Mouse (Mus musculus) thymus, postnatal 25 days (tissue): ENCODE results near the gene Etl4.

Source experiments
- DNase-seq: peaks from one replicate; pipeline ENCODE4 v3.0.0; 2022

Gene Etl4

DNA sequence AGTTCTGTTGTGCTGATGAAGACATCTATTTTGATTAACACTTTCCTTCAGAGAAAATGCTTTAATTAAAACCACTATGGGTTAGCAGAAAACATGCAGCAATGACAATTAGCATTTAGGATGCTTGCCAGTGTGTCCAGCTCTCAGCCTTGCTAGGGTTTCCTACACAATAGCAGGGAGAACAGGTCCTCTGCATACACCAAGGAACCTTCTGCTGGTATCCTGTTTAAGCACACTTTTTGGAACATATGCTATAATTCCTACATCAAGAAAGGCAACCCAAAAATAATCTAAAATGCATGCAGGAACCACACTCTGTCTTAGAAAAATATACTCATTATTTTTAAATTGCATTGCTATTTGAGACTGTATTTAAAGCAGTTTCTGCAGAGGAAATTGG is 673.5 kb downstream of the Etl4 start:
- no peak for DNase-seq

DNA sequence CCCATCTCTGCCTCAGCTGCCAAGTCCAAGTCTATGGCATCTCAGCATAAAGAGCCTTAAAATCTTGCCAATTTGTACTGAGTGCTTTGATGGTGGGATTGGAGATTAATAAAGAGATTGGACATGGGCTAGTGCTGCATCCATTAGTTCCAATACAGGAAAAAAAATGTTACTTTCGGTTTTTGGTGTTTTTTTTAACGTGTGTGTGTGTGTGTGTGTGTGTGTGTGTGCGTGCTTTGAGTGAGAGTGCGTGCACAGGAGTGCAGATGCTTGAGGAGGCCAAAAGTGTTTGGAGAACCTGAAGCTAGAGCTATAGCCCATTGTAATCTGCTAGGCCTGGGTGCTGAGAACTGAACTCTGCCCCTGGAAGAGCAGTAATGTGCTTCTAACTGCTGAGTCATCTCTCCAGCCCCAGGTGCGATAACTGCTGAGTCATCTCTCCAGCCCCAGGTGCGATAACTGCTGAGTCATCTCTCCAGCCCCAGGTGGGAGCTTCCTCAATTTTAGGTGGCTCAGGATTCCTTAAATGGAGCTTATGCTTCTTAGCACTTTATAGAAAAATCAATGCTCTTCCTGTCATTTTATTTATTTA is 674.1 kb downstream of the Etl4 start:
- no peak for DNase-seq

DNA sequence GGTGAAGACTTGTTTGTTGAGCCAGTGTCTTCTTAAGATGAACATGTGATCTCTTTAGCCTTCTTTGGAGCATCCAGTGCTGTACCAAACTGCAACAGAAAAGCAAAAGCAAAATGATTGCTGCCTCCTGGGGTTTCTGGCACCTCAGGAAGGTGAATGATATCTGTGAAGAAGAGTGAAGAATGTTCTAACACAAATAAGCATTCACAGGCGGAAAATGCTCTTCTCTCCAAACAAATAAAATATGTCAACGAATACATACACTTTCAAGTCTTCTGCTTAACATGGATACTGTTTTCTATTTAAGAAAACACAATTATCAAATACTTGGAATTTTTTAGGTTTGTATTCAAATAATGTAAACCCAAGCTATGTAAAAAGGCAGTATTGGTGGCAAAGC is 678.3 kb downstream of the Etl4 start:
- DNase-seq, result no peak

DNA sequence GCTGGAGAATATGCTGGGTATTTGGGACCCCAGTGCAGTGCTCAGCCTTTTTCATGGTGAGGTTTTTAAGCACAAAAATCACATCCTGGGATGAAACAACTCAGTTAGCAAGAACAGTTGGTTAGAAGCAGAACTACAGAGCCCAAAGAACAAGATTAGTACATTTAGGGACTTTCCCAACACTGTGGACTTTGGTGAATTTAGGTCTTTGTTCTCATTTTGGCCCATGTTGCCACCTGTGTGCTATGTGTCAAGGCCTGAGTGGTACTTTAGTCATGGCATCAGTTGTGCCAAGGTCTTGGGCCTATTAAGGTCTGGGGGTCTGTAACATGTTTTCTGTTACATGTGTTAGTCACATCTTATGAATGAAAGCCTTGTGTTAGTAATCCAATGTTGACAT is 679.1 kb downstream of the Etl4 start:
- no peak for DNase-seq

DNA sequence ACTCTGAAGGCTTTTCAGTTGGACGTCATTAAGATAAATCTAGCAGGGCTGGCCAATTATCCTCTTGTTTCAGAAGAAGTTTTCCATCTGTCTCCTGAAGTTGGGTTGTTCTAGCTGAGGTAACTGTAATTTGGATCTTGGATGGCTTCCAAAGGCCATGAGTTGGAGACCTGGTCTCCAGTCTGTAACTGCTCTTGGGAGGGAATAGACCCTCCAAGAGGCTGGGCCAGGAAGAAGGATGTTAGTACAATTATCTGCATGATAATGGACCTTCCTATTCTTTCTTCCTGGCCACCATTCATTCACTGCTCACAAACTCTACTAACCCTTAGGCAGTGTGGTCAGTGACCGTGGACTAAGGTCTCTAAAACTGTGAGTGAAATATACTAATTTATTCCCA is 684.5 kb downstream of the Etl4 start:
- DNase-seq, result no peak

DNA sequence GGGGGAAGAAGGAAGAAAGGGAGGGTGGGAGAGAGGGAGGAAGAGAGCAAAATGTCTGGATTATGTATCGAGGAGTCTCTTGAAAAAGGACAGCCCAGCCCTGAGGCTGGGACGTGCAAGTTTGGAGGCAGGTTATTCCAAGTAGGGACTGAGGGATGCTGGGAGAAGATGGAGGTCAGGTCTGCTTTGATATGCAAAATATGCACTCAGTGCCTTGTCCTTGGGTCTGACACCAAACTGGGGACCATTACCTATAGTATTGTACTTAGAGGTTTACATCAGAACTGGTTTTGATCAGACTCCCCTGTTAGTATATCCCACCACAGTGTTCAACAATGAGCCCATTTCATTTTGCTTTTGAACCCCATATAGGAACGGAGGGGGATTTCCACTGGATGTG is 685.4 kb downstream of the Etl4 start:
- no peak for DNase-seq

DNA sequence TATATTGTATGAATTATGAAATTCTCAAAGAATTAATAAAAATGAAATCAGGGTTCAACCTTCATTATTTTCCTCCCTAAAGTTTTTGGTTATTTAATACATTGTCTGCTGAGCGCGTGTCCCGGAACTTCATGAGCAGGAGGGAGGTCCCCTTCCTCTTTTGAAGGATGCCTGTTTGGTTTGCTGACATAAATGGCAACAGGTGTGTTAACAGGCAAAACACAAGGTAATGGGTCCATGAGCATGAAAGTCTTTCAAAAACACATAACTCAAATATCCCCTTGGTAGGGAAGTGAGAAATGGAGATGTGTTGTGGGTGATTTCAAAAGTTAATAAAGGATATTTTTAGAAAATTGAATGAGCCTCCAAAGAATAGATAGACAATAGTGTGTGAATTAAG is 687.0 kb downstream of the Etl4 start:
- DNase-seq, result no peak

DNA sequence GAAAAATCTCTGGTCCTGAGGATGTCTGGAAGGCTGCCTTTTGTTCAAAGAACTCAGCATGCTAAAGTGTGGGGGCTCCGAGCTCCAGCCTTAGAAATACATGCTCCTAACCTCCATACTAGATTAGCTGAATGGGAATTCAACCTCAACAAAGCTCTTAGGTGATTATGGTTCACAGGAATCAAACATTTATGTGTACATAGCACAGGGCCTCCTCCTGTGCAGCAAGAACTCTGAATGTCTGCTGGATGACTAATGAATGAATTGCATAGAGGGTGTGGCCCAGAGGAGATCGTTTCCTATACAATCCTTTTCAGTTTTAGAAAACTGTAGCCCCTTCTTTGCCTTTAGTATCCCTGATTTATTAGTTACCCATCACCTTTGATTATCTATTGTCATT is 687.6 kb downstream of the Etl4 start:
- no peak for DNase-seq

DNA sequence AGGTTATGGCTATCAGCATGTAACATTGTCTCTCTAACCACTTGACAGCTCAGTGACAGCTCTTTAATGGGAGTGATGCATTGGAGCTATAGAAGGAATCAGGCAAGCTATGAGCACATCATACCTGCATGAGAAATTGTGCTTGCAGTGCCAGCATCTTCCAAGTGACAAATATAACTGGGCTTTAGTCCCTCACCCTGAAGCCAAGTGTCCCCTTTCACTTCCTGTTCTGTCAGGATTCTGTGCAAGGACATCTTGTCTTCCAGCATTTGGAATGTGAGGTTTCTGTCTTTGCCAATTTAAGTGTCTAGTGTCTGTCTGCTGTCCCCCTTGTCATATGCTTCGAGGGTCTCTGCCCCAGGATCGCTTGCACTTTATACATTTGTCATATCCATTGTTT is 693.1 kb downstream of the Etl4 start:
- no peak for DNase-seq

DNA sequence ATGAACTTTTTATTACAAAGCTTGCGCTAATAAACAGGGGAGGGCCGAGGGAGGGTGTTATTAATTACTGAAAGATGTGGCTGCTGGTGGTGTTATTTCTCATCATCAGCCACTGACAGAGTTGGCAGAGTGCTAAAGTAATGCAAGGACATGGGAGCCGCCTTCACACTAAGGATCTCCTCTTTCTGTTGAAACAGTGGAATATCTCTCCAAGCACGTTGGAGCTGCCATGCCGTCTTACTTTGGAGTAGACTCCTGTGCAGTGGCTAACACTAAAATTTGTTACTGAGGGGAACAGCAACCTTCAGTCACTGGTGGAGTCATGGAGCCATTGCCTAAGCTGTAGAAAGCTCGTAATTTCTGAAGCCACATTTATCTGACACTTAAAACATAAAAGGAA is 694.0 kb downstream of the Etl4 start:
- no peak for DNase-seq

DNA sequence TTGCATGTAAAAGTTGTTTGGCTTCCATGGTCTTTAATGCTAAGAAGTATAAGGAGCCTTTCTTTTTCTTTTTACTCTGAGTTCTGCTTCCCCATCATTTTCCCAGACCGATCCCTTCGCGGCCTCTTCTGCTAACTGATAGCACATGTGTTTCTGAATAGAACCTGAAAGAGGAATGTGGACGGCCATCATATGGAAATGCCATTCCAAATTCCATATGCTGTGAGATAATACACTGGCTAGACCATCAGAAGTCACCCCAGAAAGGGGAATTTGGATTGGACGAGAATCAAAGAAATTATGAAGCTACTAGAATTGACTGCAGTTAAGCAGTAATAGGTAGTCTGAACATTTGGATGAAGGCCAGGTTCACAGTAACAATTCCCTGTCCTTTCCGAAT is 694.4 kb downstream of the Etl4 start:
- DNase-seq, result no peak

DNA sequence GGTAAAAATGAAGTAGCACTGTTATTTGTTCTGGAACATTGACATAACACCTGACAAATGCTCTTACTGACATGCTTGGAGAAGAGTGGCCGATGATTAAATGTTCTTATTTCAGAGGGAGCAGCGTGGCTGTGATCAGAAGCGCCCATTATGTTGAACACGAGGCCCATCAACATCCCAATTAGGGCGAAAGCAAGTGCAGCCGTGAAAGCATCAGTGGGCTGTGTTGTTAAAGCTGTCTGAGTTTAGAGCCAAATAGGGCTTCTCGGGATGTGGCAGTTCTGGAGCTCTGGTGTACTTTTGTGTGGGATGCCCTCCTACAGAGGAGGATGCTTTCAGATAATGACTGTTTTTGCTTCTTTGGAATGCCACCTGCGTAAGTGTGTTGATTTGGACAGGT is 699.6 kb downstream of the Etl4 start:
- DNase-seq, result no peak

DNA sequence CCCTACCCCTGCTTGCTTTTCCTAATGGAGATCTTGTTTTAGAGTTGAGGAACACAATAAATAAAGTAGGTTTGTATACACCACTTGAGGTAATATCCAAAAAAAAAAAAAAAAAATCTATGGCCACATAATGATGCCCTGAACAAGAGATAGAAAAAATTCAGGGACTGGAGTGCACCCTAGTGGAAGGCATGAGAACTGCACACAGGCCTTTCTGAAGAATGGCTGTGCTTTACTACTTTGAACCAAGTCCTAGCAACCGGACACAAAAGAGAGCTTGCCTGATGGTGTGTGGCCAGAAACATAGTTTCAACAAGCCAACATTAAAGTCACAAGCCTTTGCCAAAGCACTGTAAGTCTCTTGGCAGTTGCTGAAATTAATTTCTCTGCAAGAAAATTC is 706.4 kb downstream of the Etl4 start:
- peak; percentile 2 for DNase-seq

DNA sequence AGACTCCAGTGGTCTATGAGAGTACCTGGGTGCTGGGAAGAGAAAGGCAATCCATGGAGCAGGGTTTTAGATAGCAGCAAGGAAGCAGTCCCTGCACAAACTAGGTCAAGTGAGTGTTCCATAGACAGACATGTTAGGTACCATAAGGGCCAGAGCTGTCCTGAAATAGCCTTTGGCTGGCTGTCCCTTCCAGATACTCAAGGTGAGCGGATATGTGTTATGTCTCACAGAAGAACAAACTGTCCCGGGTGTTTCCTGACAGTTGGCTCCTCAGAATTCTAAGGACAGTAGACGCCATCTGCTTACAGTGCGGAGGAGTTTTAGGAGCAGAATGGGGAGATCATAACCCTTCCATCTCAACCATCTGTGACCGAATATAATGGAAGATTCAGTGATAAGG is 708.8 kb downstream of the Etl4 start:
- no peak for DNase-seq

DNA sequence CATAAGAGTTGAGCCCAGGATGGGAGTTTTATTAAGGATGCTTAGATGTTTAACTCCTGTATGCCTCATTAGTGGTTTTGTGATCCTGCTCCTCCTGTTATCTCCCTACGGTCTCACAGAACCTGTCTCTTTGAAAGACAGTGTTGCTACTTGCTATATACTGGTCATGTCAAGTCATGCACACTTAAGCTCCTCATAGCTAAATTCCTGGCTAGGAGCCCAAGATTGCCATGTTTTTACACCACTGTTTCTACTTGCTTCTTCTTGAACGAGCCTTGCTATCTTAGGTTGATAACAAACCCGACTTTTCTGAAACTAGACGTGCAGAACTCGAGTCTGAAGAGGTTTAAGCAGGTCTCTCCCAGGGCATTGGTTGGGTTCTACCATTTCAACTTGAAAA is 710.3 kb downstream of the Etl4 start:
- DNase-seq, result no peak

DNA sequence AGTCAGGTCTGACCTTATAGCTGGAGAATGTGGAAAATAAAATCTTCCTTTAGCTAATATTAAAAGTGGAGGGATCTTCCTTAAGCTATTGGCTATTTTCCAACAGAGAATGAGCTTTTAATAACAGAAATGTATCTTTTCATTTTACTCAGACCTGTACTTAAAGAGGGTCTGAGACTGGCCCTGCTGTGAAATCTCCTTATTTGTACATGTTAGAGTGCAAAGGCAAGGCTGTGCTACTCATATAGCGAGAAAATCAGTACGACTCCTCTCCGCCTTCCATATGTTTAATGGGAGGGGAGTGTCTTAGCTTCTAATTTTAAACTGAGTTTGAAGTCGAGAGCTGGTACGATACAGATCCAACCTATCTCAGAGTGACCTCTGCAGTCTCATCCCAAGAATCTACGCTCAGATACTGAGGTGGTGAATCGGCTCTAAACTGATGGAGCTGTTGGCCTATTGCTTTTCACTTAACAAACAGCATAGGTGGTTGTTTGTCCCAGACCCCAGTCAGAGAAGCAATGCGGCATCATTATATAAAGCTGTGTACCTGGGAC is 719.7 kb downstream of the Etl4 start:
- no peak for DNase-seq

DNA sequence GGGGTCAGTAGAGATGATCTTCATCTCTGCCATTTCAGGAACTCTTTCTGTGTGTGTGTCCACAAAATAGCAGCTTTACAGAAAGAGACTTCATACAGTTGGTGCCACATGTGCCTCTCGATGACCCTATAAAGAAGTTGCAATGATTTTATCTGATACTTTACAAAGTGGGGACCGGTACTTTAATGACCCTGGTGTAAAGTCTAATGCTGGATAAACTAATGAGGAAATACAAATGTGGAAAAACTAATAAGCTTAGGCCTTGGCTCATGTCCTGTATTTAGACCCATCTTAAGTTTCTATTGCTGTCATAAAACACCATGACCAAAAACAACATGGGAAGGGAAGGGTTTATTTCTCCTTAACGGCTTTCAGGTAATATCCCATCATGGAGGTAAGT is 729.0 kb downstream of the Etl4 start:
- DNase-seq, result no peak

DNA sequence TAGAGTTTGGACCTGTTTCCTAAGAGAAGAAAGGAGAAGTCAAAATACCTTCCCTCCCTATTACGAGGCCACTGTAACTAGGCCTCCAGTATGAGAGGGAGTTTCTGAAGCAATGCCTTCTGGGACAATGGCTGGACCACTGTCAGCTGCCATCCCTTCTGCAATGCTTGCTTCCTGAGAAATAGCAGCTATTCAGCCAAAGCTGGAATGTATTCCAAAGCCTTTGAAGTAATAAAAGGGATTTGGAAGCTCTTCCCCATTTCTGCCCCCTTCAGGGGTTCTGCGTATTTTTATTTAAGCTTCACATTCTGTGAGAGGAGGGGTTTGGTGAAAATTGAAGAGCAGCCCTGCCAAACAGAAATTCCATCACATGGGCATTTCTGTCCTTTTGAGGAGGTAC is 730.1 kb downstream of the Etl4 start:
- DNase-seq, result no peak

DNA sequence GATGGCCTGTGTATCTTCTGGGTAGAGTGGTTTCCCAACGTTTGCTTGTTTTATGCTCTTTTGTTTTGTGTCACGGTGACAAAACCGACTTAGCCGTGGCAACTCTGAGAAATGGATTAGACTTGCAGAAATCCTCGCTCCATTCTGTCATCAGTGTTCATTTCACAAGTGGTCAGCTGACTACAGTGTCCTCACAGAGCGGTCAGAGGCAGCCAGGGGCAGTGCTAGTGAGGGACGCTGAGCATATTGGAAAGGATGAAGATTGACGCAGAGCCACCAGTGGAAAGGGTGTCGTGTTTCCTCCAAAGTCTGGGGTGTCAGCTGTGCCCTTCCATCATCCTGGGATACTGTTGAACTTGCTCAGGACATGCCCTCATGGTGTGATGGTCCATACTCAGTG is 733.2 kb downstream of the Etl4 start:
- DNase-seq, result no peak

DNA sequence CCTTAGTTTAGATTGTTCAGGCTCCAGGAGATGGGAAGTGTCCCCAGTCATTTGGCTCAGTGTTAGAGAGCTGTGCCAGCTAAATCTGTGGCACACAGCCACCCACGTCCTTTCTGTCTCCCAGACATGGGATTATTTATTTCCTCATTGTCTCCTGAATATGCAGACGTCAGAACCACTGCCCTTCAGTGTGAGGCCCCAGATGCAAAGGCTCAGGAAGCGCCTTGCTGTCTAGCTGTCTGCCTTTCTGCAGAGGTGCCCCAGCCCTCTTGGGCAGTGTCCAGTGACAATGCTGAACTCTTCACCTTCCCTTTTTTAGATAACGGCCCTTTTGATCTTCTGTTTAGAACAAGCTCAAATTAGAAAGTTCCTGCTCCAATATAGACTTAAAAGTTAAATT is 740.2 kb downstream of the Etl4 start:
- DNase-seq, result no peak

DNA sequence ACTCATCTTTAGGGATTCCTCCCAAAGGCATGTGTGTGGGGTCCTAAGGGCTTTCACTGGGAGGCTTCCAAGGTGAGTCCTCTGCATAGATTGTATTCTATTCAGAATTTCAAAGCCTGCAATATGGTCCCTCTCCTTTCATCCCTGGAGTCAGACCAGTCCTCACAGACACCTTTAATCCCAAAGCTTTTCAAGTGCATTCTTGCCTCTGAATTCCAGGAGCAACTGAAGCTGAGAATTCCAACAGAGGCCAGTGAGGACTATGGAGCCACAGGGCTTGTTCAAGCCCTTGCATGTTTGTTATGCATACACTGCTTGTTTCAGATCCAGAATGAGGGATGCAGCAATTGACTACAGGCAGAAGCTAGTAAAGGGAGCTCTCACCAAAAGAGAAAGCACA is 743.5 kb downstream of the Etl4 start:
- DNase-seq, result no peak

DNA sequence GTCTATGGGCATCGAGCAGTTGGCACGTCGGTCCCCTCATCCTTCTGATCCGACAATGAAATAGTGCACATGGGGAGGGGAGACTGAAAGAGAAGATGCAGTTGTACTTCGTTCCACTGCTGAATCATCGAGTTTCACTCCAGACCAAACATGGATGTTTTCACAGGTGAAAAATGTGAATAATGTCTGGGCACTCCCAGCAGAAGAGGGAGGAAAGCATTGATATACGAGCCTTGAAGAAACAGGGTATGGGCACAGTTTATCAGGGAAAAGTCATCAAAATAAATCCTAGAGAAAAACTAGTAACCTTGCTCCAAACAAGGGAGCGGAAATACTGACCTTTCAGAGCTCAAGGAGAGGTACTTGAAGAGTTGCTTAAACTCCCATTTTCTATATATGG is 744.5 kb downstream of the Etl4 start:
- DNase-seq, result no peak

DNA sequence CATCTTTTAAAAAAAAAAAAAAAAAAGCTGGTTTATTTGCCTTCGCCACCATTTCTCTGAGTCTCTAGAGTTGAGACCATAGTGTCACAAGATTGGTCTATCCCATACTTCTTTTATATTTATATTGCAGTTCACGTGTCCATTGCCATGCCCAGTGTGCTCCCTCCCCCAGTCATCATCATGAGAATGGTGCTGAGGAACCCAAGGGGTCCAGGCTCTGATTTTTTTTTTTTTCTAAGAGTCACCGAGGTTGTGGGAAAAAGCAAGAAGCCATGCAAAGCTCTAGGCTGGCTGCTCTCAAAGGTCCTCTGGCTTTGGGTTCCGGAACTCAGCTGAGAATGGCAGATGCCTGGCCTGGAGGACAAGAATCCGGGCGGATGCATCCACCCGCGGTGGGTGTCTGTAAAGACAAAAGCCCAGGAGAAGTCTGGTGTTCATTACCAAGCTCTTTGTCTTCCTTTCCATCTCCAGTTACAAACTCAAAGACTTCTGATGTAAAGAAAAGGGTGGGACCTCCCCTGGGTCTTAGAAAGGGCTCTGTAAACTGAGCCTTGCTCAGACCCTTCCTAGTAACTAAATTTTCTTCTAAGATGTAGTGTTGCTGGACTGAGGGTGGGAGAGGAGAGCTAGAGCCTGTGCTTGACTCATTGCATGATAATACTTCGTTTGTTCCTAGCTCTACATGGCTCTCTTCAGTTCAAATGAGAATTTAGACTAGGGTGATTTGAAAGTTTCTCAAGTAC is 745.2 kb downstream of the Etl4 start:
- DNase-seq, result no peak

DNA sequence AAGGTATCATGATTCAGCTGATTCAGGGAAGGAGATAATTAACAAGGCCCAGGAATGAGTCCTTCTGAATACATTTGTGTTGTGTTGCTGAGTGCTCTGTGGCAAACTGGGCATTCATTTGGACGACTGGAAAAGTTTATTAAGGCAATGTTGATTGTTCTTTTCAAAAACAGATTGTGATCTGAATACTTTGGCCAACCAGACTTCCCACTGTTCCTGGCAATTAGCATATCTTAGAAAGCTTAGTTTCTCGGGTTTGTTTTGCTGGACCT is 745.7 kb downstream of the Etl4 start:
- no peak for DNase-seq

DNA sequence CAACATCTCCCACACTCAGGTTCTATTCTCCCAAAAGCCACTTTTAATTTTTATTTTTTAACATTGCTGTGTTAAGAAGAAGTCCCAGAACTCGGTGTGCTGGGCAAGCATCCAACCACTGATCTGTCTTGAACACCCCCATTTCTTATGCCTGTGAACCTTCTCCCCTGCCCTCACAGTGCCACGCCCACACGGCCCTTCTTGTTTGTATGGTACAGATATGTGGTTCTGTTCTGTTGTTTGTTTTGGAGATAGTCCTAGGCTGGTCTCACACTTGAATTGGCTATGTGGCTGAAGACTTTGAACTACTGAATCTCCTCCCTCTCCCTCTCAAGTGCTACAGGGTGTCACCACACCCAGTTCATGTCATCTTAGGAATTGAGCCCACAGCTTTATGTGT is 748.3 kb downstream of the Etl4 start:
- no peak for DNase-seq
